Mouse (Mus musculus): ENCODE data around the gene B4galt4. TPM values are rescaled to one million over a fixed set of nuclear protein-coding genes. Genes with fewer than 3 reads are reported as not detected.
A peak's percentile ranks its signal among the peaks of the same experiment; 100 is the strongest.

Gene B4galt4
- polyA plus RNA-seq, 1 experiment from 2014 or later: 27.4 TPM

DNA sequence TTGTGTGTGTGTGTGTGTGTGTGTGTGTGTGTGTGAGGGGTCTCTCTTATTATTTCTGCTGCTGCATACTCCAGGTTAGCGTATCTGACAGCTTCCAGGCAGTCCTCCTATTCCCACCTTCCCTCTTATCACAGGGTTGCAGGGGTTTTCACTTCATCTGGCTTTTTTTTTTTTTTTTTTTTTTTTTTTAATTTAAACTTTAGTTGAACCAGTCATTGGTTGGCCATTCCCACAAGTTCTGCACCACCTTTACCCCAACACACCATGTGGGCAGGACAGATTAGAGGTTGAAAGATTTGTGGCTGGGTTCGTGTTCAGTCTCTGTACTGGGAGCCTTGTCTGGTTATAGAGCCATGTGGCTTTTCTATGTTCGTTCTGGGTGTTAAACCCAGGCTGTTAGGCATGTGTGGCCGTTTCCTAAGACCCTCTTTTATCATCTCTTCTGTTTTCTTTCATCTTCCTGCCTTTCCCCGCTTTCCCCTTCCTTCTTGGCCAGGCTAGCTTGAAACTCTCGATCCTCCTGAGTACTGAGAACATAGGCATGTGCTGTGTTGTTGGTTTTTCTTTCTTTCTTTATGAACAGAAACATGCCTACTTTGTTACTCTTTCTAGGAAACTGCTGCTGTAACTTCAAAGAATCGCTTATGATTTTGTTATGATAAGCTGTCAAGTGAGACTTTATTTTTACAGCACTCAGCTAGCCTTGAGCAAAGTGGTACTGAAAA, 13.6 kb downstream of the B4galt4 start:
- WGBS: 51% methylated on average over 7 of the region's 7 CpGs
- Histone ChIP-seq H3K9ac (ENCODE audit: low read length) (no peak overlapping the region), H3K4me3 (ENCODE audit: control insufficient read depth in 1 of 2, insufficient read depth in 1 of 2, low read depth in 1 of 2, low read length in 2 of 2) (no peak overlapping the region), H3K36me3 (ENCODE audit: control insufficient read depth, insufficient read depth, low read length) (peaks cover 33% of the 10 kb centered on the region), H3K4me2 (ENCODE audit: low read length) (no peak overlapping the region), H3K27me3 (ENCODE audit: control insufficient read depth, insufficient read depth, low read length) (no peaks in the 10 kb centered on the region), H3K9me3 (ENCODE audit: control insufficient read depth, low read length) (no peaks in the 10 kb centered on the region), H3K4me1 (ENCODE audit: control insufficient read depth in 2 of 2, insufficient read depth in 2 of 2, low read length in 2 of 2) (peaks cover 9 to 14% of the 10 kb centered on the region in 2 experiments), H3K27ac (replicated peaks in 1 of 2; ENCODE audit: control insufficient read depth in 1 of 2, insufficient read depth in 1 of 2, low read depth in 2 of 2, low read length in 2 of 2) (peak overlapping the region; percentile 58 to 61)
- ATAC-seq (ENCODE audit: insufficient number of reproducible peaks, insufficient read depth, low FRiP score, low read depth): no peak

DNA sequence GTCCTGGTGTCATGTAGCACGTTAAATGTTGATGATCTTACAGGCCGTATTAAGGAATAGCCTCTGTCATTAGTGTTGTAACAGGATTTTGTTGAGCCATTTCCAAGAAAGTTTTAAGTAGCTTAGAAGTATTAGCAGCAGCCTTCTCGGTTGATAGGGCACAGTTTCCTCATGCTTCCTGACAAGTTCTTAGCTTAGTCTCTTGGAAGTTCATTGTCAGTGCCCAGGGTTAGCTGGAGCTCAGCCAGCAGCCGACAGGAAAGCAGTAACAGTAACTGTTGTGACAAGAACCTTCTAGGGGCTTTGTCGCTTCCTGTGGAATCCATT, 14.1 kb downstream of the B4galt4 start:
- 31% methylated on average over 5 of the region's 5 CpGs for WGBS
- Histone ChIP-seq H3K9me3 (ENCODE audit: control insufficient read depth, low read length) (no peaks in the 10 kb centered on the region), H3K27ac (replicated peaks in 1 of 2; ENCODE audit: control insufficient read depth in 1 of 2, insufficient read depth in 1 of 2, low read depth in 2 of 2, low read length in 2 of 2) (peak overlapping the region in 1 of 2 experiments; percentile 58; a peak in 2 of 4 replicates), H3K9ac (ENCODE audit: low read length) (no peak overlapping the region), H3K27me3 (ENCODE audit: control insufficient read depth, insufficient read depth, low read length) (no peaks in the 10 kb centered on the region), H3K4me1 (ENCODE audit: control insufficient read depth in 2 of 2, insufficient read depth in 2 of 2, low read length in 2 of 2) (peaks cover 9 to 14% of the 10 kb centered on the region in 2 experiments), H3K4me3 (ENCODE audit: control insufficient read depth in 1 of 2, insufficient read depth in 1 of 2, low read depth in 1 of 2, low read length in 2 of 2) (no peak overlapping the region), H3K36me3 (ENCODE audit: control insufficient read depth, insufficient read depth, low read length) (peaks cover 37% of the 10 kb centered on the region), H3K4me2 (ENCODE audit: low read length) (no peak overlapping the region)
- no peak for ATAC-seq (ENCODE audit: insufficient number of reproducible peaks, insufficient read depth, low FRiP score, low read depth)

DNA sequence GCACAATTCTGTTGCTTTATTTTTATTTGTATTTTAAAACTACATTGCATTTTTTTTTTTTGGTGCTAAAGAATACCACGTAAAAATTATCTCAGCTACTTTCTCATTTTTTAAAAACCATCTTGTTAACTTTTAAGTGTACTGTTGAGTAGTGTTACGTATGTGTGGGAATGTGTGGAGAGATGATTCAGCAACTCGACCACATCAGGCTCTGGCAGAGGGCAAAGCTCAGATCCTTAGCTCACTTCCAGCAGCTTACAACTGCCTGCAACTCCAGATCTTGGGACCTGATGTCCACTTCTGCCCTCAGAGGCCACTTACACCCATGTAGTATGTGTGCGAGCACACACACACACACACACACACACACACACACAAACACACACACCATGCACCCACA, 14.5 kb downstream of the B4galt4 start:
- no peaks in the 10 kb centered on the region for H3K9me3 ChIP-seq (ENCODE audit: control insufficient read depth, low read length)
- no peaks in the 10 kb centered on the region for H3K27me3 ChIP-seq (ENCODE audit: control insufficient read depth, insufficient read depth, low read length)
- H3K27ac ChIP-seq (replicated peaks in 1 of 2; ENCODE audit: control insufficient read depth in 1 of 2, insufficient read depth in 1 of 2, low read depth in 2 of 2, low read length in 2 of 2): peak overlapping the region; percentile 70 to 72
- WGBS: 59% methylated on average over 4 of the region's 4 CpGs
- peaks cover 37% of the 10 kb centered on the region for H3K36me3 ChIP-seq (ENCODE audit: control insufficient read depth, insufficient read depth, low read length)
- no peak overlapping the region for H3K4me2 ChIP-seq (ENCODE audit: low read length)
- peaks cover 9 to 14% of the 10 kb centered on the region in 2 experiments for H3K4me1 ChIP-seq (ENCODE audit: control insufficient read depth in 2 of 2, insufficient read depth in 2 of 2, low read length in 2 of 2)
- ATAC-seq (ENCODE audit: insufficient number of reproducible peaks, insufficient read depth, low FRiP score, low read depth): no peak
- H3K9ac ChIP-seq (ENCODE audit: low read length): no peak overlapping the region
- no peak overlapping the region for H3K4me3 ChIP-seq (ENCODE audit: control insufficient read depth in 1 of 2, insufficient read depth in 1 of 2, low read depth in 1 of 2, low read length in 2 of 2)

DNA sequence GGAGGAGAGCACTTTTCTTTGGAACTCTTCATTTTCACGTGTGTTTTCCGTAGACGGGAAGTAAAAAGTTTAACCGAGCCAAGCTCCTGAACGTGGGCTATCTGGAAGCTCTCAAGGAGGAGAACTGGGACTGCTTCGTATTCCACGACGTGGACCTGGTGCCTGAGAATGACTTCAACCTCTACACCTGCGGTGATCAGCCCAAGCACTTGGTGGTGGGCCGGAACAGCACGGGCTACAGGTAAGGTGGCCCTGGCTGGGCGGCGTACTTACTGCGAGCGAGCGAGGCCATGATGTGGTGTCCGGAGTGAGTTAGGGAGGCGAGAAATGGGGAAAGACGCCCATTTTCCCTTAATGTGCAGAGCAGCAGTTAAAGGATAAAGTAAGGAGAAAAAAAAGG, 15.6 kb downstream of the B4galt4 start:
- Histone ChIP-seq H3K9me3 (ENCODE audit: control insufficient read depth, low read length) (no peaks in the 10 kb centered on the region), H3K36me3 (ENCODE audit: control insufficient read depth, insufficient read depth, low read length) (peaks cover 37% of the 10 kb centered on the region), H3K4me1 (ENCODE audit: control insufficient read depth in 2 of 2, insufficient read depth in 2 of 2, low read length in 2 of 2) (peaks cover 9 to 11% of the 10 kb centered on the region in 2 experiments), H3K4me3 (ENCODE audit: control insufficient read depth in 1 of 2, insufficient read depth in 1 of 2, low read depth in 1 of 2, low read length in 2 of 2) (no peak overlapping the region), H3K9ac (ENCODE audit: low read length) (no peak overlapping the region), H3K27ac (replicated peaks in 1 of 2; ENCODE audit: control insufficient read depth in 1 of 2, insufficient read depth in 1 of 2, low read depth in 2 of 2, low read length in 2 of 2) (peak overlapping the region in 1 of 2 experiments; percentile 10; a peak in 1 of 4 replicates), H3K4me2 (ENCODE audit: low read length) (no peak overlapping the region), H3K27me3 (ENCODE audit: control insufficient read depth, insufficient read depth, low read length) (no peaks in the 10 kb centered on the region)
- no peak for ATAC-seq (ENCODE audit: insufficient number of reproducible peaks, insufficient read depth, low FRiP score, low read depth)
- WGBS: 94% methylated on average over 19 of the region's 19 CpGs

DNA sequence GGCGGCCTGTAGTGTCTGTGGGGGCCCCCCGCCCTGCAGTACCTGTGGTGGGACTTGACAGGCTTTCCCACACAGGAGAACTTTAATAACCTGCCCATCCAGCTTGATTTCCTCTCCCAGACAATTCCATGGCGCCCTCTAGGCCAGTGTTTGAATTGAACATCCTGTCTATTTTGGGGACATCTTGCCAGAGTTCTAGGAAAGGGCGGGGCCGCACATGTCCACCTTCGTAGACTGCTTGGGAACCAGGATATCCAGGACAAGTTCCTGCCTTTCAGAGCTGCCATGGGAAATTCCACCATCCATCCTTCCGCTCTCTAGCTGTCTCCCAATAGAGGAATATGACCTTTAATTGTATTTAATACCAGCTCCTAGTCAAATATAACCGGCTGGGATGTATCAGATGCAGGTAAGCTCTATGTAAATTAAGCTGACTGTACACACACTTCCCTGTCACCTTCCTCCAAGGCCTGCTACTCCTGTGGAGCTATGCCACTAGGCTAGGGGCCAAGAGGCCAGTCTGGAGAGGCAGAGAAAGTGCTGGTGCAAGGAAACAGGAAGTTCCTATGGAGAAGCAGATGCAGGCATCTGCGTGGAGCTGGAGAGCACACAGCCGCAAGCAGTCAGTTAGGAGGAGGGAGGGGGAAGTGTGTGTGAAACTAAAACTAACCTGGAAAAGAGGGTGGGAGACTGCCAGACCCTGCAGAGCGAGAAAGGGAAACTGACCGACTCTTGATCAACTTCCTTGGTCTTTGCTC, 16.2 kb downstream of the B4galt4 start:
- H3K4me1 ChIP-seq (ENCODE audit: control insufficient read depth in 2 of 2, insufficient read depth in 2 of 2, low read length in 2 of 2): peaks cover 5 to 8% of the 10 kb centered on the region in 2 experiments; a peak in 3 of 4 replicates

DNA sequence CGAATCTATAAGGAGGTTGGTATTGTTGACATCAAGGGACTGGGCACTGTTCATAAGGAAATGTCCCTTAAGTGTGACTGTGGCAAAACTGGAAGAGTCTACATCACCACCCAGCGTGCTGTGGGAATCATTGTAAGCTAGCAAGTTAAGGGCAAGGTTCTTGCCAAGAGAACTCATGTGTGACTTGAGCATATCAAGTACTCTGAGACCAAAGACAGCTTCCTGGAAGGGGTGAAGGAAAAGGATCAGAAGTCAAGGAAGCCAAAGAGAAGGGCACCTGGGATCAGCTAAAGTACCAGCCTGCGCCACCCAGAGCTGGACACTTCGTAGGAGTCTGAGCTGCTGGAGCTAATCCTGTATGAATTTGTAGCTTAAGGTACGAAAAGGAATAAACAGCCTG, 18.2 kb downstream of the B4galt4 start:
- H3K9ac ChIP-seq (ENCODE audit: low read length): no peak overlapping the region
- ATAC-seq (ENCODE audit: insufficient number of reproducible peaks, insufficient read depth, low FRiP score, low read depth): no peak
- H3K27ac ChIP-seq (replicated peaks in 1 of 2; ENCODE audit: control insufficient read depth in 1 of 2, insufficient read depth in 1 of 2, low read depth in 2 of 2, low read length in 2 of 2): no peak overlapping the region
- no peaks in the 10 kb centered on the region for H3K27me3 ChIP-seq (ENCODE audit: control insufficient read depth, insufficient read depth, low read length)
- H3K4me1 ChIP-seq (ENCODE audit: control insufficient read depth in 2 of 2, insufficient read depth in 2 of 2, low read length in 2 of 2): peaks cover 0 to 12% of the 10 kb centered on the region in 2 experiments; a peak in 3 of 4 replicates
- no peaks in the 10 kb centered on the region for H3K9me3 ChIP-seq (ENCODE audit: control insufficient read depth, low read length)
- H3K36me3 ChIP-seq (ENCODE audit: control insufficient read depth, insufficient read depth, low read length): peaks cover 32% of the 10 kb centered on the region
- no peak overlapping the region for H3K4me3 ChIP-seq (ENCODE audit: control insufficient read depth in 1 of 2, insufficient read depth in 1 of 2, low read depth in 1 of 2, low read length in 2 of 2)
- H3K4me2 ChIP-seq (ENCODE audit: low read length): no peak overlapping the region
- WGBS: 88% methylated on average over 5 of the region's 5 CpGs

More for the DNA sequence above, 16.2 kb downstream of the B4galt4 start:
- Histone ChIP-seq H3K27me3 (ENCODE audit: control insufficient read depth, insufficient read depth, low read length) (no peaks in the 10 kb centered on the region), H3K4me2 (ENCODE audit: low read length) (no peak overlapping the region), H3K27ac (replicated peaks in 1 of 2; ENCODE audit: control insufficient read depth in 1 of 2, insufficient read depth in 1 of 2, low read depth in 2 of 2, low read length in 2 of 2) (peak overlapping the region in 1 of 2 experiments; percentile 10; a peak in 1 of 4 replicates), H3K36me3 (ENCODE audit: control insufficient read depth, insufficient read depth, low read length) (peaks cover 37% of the 10 kb centered on the region), H3K9ac (ENCODE audit: low read length) (no peak overlapping the region), H3K4me3 (ENCODE audit: control insufficient read depth in 1 of 2, insufficient read depth in 1 of 2, low read depth in 1 of 2, low read length in 2 of 2) (no peak overlapping the region), H3K9me3 (ENCODE audit: control insufficient read depth, low read length) (no peaks in the 10 kb centered on the region)
- no peak for ATAC-seq (ENCODE audit: insufficient number of reproducible peaks, insufficient read depth, low FRiP score, low read depth)
- 77% methylated on average over 12 of the region's 12 CpGs for WGBS

DNA sequence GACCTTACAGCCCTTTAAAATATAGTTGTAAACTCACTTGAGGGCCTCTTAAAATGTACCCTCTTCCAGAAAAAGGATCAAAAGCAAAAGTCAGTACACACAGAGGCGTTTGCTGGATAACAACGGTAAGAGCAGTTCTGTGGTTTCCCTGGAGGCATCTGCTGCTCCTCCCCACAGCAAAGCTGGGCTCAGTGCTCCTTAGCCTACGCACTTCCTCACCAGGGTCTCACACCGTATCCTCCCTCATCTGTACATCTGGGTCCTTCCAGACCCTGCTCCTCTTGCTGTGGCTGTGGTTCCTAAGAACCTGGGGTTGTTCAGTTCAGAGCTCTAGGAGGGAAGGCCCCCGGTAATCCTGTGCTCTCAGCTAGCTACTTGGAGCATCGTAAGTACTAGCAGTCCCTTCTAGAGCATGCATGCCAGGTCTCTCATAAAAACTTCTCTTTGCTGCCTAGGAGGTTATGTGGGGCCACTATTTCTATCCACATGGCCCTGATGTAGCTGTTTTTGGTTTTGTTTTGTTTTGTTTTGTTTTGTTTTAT, 18.8 kb downstream of the B4galt4 start:
- Histone ChIP-seq H3K4me2 (ENCODE audit: low read length) (no peak overlapping the region), H3K4me3 (ENCODE audit: control insufficient read depth in 1 of 2, insufficient read depth in 1 of 2, low read depth in 1 of 2, low read length in 2 of 2) (no peak overlapping the region), H3K9ac (ENCODE audit: low read length) (no peak overlapping the region), H3K36me3 (ENCODE audit: control insufficient read depth, insufficient read depth, low read length) (peaks cover 36% of the 10 kb centered on the region), H3K27ac (replicated peaks in 1 of 2; ENCODE audit: control insufficient read depth in 1 of 2, insufficient read depth in 1 of 2, low read depth in 2 of 2, low read length in 2 of 2) (no peak overlapping the region), H3K27me3 (ENCODE audit: control insufficient read depth, insufficient read depth, low read length) (no peaks in the 10 kb centered on the region), H3K4me1 (ENCODE audit: control insufficient read depth in 2 of 2, insufficient read depth in 2 of 2, low read length in 2 of 2) (peaks cover 0 to 10% of the 10 kb centered on the region in 2 experiments; a peak in 2 of 4 replicates), H3K9me3 (ENCODE audit: control insufficient read depth, low read length) (no peaks in the 10 kb centered on the region)
- WGBS: 89% methylated on average over 6 of the region's 6 CpGs
- ATAC-seq (ENCODE audit: insufficient number of reproducible peaks, insufficient read depth, low FRiP score, low read depth): no peak
